Mouse (Mus musculus): ENCODE measurements at regions not wholly inside any gene's neighbourhood (a gene's known extent, or its start where the extent isn't known, plus 50 kb on each side); places are given as distances from the start of the nearest gene placed in this dataset.

DNA sequence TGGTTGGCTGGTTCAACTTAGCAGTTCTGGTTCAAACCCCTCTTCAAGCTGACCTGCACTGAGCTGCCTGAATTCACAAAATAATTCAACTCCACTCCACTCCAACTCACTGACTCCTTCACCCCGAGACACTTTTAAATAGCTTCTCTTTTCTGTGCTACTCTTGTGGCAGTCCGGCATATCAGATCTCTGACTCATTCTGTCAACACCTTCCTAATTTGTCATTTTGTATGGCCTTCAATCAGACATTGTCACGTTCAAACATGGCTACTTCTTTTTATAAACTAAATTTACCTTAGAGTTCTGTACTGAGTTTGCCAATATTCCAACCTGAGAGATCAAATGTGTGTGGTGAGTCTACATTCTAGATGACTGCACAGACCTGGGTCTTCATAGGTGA, 579.1 kb downstream of the Slitrk1 start:
- 52% methylated on average over 3 of the region's 3 CpGs for WGBS (ENCODE audit: insufficient replicate concordance)
- no peak overlapping the region for H3K9ac ChIP-seq
- H3K4me1 ChIP-seq (replicated peaks): no peaks in the 10 kb centered on the region
- no peaks in the 10 kb centered on the region for H3K36me3 ChIP-seq
- no peak for ATAC-seq (ENCODE audit: low read depth)
- H3K9me3 ChIP-seq (replicated peaks): no peaks in the 10 kb centered on the region
- H3K27ac ChIP-seq: no peak overlapping the region
- H3K27me3 ChIP-seq: no peaks in the 10 kb centered on the region
- no peak for DNase-seq
- H3K4me2 ChIP-seq: no peak overlapping the region
- no peak overlapping the region for H3K4me3 ChIP-seq (replicated peaks)

- 70% methylated on average over 3 of the region's 3 CpGs for WGBS (ENCODE audit: insufficient replicate concordance)
- Histone ChIP-seq H3K9ac (no peak overlapping the region), H3K4me3 (replicated peaks) (no peak overlapping the region), H3K27me3 (no peaks in the 10 kb centered on the region), H3K9me3 (replicated peaks) (no peaks in the 10 kb centered on the region), H3K4me2 (no peak overlapping the region), H3K4me1 (replicated peaks) (no peaks in the 10 kb centered on the region), H3K27ac (no peak overlapping the region), H3K36me3 (no peaks in the 10 kb centered on the region)
- ATAC-seq (ENCODE audit: low read depth) (no peak), DNase-seq (no peak)
These were observed 587.5 kb downstream of the Slitrk1 start for GRCm38 (mm10) chr14:108326425-108326824.

DNA sequence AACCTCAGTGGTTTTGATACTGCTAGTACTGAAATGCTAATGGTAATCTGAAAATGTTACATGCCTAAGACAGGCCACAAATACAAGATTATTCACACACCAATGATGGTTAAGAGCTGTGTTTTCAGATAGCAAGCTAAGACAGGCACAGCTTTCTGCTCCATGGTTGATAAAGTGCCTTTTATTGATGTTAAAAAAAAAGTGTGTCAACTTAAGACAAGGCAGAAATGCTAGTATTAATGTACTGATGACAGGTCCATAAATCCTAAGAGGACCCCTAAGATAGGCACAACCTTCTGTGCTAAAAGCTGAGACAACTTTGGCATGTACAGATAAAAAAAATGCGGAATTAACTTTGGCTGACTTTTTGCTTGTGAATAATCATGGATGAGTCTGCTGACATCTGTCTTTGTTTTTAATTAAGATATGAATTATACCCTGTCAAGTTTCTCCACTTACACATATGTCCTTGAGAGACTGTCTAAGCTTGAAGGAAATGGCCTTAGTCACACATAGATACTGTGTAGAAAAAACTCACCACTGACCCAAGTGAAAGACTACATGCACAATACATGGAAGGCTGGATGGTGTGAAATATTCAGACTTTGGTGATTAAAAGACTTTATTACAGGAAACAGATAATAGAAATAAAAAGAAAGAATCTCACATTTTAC, 590.5 kb downstream of the Slitrk1 start:
- H3K27me3 ChIP-seq: no peaks in the 10 kb centered on the region
- no peak overlapping the region for H3K9ac ChIP-seq
- H3K4me1 ChIP-seq (replicated peaks): no peaks in the 10 kb centered on the region
- ATAC-seq (ENCODE audit: low read depth) (no peak), DNase-seq (no peak)
- no peaks in the 10 kb centered on the region for H3K9me3 ChIP-seq (replicated peaks)
- WGBS (ENCODE audit: insufficient replicate concordance): 64% methylated on average over 1 of the region's 1 CpGs
- no peak overlapping the region for H3K4me2 ChIP-seq
- no peaks in the 10 kb centered on the region for H3K36me3 ChIP-seq
- no peak overlapping the region for H3K4me3 ChIP-seq (replicated peaks)
- no peak overlapping the region for H3K27ac ChIP-seq

GRCm38 (mm10) chr14:108307627-108308026, 606.3 kb downstream of the Slitrk1 start:
- H3K36me3 ChIP-seq: no peaks in the 10 kb centered on the region
- WGBS (ENCODE audit: insufficient replicate concordance): 50% methylated on average over 1 of the region's 1 CpGs
- H3K27me3 ChIP-seq: no peaks in the 10 kb centered on the region
- no peak overlapping the region for H3K4me2 ChIP-seq
- DNase-seq: no peak
- H3K4me1 ChIP-seq (replicated peaks): no peaks in the 10 kb centered on the region
- no peaks in the 10 kb centered on the region for H3K9me3 ChIP-seq (replicated peaks)
- no peak overlapping the region for H3K9ac ChIP-seq
- ATAC-seq (ENCODE audit: low read depth): no peak
- H3K27ac ChIP-seq: no peak overlapping the region
- no peak overlapping the region for H3K4me3 ChIP-seq (replicated peaks)

GRCm38 (mm10) chr14:108279630-108280029, 634.3 kb downstream of the Slitrk1 start:
- no peak for DNase-seq
- Histone ChIP-seq H3K4me3 (replicated peaks) (no peak overlapping the region), H3K9me3 (replicated peaks) (no peaks in the 10 kb centered on the region), H3K9ac (no peak overlapping the region), H3K36me3 (no peaks in the 10 kb centered on the region), H3K4me2 (no peak overlapping the region), H3K4me1 (replicated peaks) (no peaks in the 10 kb centered on the region), H3K27ac (no peak overlapping the region), H3K27me3 (no peaks in the 10 kb centered on the region)
- 61% methylated on average over 3 of the region's 3 CpGs for WGBS (ENCODE audit: insufficient replicate concordance)
- ATAC-seq (ENCODE audit: low read depth): no peak

DNA sequence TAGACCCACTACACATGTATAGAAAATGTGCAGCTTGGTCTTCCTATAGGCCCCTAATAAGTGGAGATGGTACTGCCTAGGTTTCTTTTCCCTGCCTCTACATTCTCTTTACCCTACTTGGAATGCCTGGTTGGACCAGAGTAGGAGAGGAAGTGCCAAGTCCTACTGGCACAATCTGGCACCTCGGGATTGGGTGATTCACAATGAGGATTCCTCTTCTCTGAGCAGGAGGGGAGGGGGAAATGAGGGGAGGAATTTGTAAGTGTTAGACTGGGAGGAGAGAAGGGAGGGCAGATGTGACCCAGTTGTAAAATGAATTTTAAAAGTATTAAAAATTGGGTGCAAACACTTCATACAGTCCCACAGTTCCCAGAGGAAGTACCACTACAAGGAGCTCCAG, 652.9 kb downstream of the Slitrk1 start:
- DNase-seq (no peak), ATAC-seq (ENCODE audit: low read depth) (no peak)
- Histone ChIP-seq H3K9ac (no peak overlapping the region), H3K36me3 (no peaks in the 10 kb centered on the region), H3K27me3 (no peaks in the 10 kb centered on the region), H3K9me3 (replicated peaks) (no peaks in the 10 kb centered on the region), H3K4me3 (replicated peaks) (no peak overlapping the region), H3K4me2 (no peak overlapping the region), H3K27ac (no peak overlapping the region), H3K4me1 (replicated peaks) (no peaks in the 10 kb centered on the region)
- WGBS (ENCODE audit: insufficient replicate concordance): 33% methylated on average over 1 of the region's 1 CpGs

DNA sequence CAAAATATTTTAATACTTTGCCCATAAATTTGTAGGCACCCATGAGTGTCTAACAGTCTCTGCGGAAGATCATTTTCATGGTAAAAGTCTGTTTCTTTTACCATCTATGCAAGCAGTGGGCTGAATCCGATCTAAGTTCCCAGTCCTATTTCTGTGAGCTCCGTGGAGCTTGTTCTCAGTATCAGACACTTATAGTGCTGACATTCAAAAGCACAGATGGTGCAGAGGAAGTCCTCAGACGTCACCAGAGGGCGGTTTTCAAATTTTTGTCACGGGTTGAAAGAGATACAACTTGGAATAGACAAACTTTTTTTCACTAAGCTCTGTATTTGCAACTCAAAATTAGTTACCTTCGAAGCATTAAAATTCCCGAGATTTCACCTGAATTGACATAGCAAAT, 666.6 kb downstream of the Slitrk1 start:
- Histone ChIP-seq H3K36me3 (no peaks in the 10 kb centered on the region), H3K9me3 (replicated peaks) (no peaks in the 10 kb centered on the region), H3K27me3 (no peaks in the 10 kb centered on the region), H3K27ac (no peak overlapping the region), H3K9ac (no peak overlapping the region), H3K4me1 (replicated peaks) (no peaks in the 10 kb centered on the region), H3K4me2 (no peak overlapping the region), H3K4me3 (replicated peaks) (no peak overlapping the region)
- ATAC-seq (ENCODE audit: low read depth): no peak
- 55% methylated on average over 8 of the region's 8 CpGs for WGBS (ENCODE audit: insufficient replicate concordance)
- no peak for DNase-seq

GRCm38 (mm10) chr14:108225483-108226124, 688.4 kb downstream of the Slitrk1 start:
- H3K4me3 ChIP-seq (replicated peaks): no peak overlapping the region
- no peaks in the 10 kb centered on the region for H3K9me3 ChIP-seq (replicated peaks)
- H3K36me3 ChIP-seq: no peaks in the 10 kb centered on the region
- H3K27ac ChIP-seq: no peak overlapping the region
- no peak overlapping the region for H3K9ac ChIP-seq
- H3K4me2 ChIP-seq: no peak overlapping the region
- 47% methylated on average over 2 of the region's 2 CpGs for WGBS (ENCODE audit: insufficient replicate concordance)
- H3K4me1 ChIP-seq (replicated peaks): no peaks in the 10 kb centered on the region
- DNase-seq: no peak
- no peak for ATAC-seq (ENCODE audit: low read depth)
- H3K27me3 ChIP-seq: no peaks in the 10 kb centered on the region

- Histone ChIP-seq H3K27ac (no peak overlapping the region), H3K9me3 (replicated peaks) (no peaks in the 10 kb centered on the region), H3K27me3 (no peaks in the 10 kb centered on the region), H3K4me3 (replicated peaks) (no peak overlapping the region), H3K36me3 (no peaks in the 10 kb centered on the region), H3K9ac (no peak overlapping the region), H3K4me1 (replicated peaks) (no peaks in the 10 kb centered on the region), H3K4me2 (no peak overlapping the region)
- ATAC-seq (ENCODE audit: low read depth): no peak
- WGBS (ENCODE audit: insufficient replicate concordance): 55% methylated on average over 2 of the region's 2 CpGs
- DNase-seq: no peak
These were observed 704.7 kb downstream of the Slitrk1 start for GRCm38 (mm10) chr14:108209246-108209645.

GRCm38 (mm10) chr14:108199133-108199532, 714.8 kb downstream of the Slitrk1 start:
- Histone ChIP-seq H3K4me2 (no peak overlapping the region), H3K4me1 (replicated peaks) (no peaks in the 10 kb centered on the region), H3K27ac (no peak overlapping the region), H3K9me3 (replicated peaks) (no peaks in the 10 kb centered on the region), H3K4me3 (replicated peaks) (no peak overlapping the region), H3K27me3 (no peaks in the 10 kb centered on the region), H3K36me3 (no peaks in the 10 kb centered on the region), H3K9ac (no peak overlapping the region)
- 30% methylated on average over 2 of the region's 2 CpGs for WGBS (ENCODE audit: insufficient replicate concordance)
- ATAC-seq (ENCODE audit: low read depth) (no peak), DNase-seq (no peak)

DNA sequence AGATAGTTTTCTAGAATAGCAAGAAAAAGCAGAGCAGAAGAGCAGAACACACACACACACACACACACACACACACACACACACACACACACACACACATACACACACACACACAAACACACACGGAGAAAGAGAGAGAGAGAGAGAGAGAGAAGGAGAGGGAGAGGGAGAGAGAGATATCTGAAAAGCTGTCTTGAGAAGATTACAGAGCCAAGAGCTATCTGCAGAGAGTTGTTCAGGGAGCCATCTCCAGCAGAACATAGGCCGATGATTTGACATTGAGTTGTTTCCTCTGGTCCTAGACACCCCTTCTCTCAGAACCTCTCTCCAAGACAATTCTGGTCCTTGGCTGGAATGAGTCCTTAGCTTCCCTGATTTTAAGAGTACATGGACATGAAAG, 733.0 kb downstream of the Slitrk1 start:
- no peak overlapping the region for H3K4me3 ChIP-seq (replicated peaks)
- H3K9ac ChIP-seq: no peak overlapping the region
- no peaks in the 10 kb centered on the region for H3K9me3 ChIP-seq (replicated peaks)
- H3K27ac ChIP-seq: no peak overlapping the region
- H3K27me3 ChIP-seq: no peaks in the 10 kb centered on the region
- H3K4me1 ChIP-seq (replicated peaks): no peaks in the 10 kb centered on the region
- ATAC-seq (ENCODE audit: low read depth): no peak
- WGBS (ENCODE audit: insufficient replicate concordance): 76% methylated on average over 1 of the region's 2 CpGs
- no peaks in the 10 kb centered on the region for H3K36me3 ChIP-seq
- H3K4me2 ChIP-seq: no peak overlapping the region
- no peak for DNase-seq

GRCm38 (mm10) chr14:108175275-108175860, 738.6 kb downstream of the Slitrk1 start:
- no peaks in the 10 kb centered on the region for H3K4me1 ChIP-seq (replicated peaks)
- H3K27ac ChIP-seq: no peak overlapping the region
- no peak overlapping the region for H3K4me2 ChIP-seq
- no peaks in the 10 kb centered on the region for H3K36me3 ChIP-seq
- H3K4me3 ChIP-seq (replicated peaks): no peak overlapping the region
- WGBS (ENCODE audit: insufficient replicate concordance): 72% methylated on average over 2 of the region's 2 CpGs
- DNase-seq (no peak), ATAC-seq (ENCODE audit: low read depth) (no peak)
- H3K9ac ChIP-seq: no peak overlapping the region
- no peaks in the 10 kb centered on the region for H3K9me3 ChIP-seq (replicated peaks)
- no peaks in the 10 kb centered on the region for H3K27me3 ChIP-seq

Measured in liver, embryonic 13.5 days (tissue).